Mouse (Mus musculus): ENCODE measurements around the gene Sh3rf1. TPM values are rescaled to one million over a fixed set of nuclear protein-coding genes. Genes with fewer than 3 reads are reported as not detected.

Sh3rf1 gene
- polyA plus RNA-seq, 1 experiment from 2014 or later: 20.8 TPM

GRCm38 (mm10) chr8:61317535-61318136 is 94.0 kb downstream of the Sh3rf1 start:
- no peaks in the 10 kb centered on the region for H3K9me3 ChIP-seq (replicated peaks)
- no peak overlapping the region for H3K9ac ChIP-seq (replicated peaks)
- no peaks in the 10 kb centered on the region for H3K27me3 ChIP-seq (replicated peaks)
- H3K4me3 ChIP-seq (replicated peaks): no peak overlapping the region
- H3K36me3 ChIP-seq: no peaks in the 10 kb centered on the region
- H3K4me2 ChIP-seq: no peak overlapping the region
- peak overlapping the region; percentile 60 for H3K27ac ChIP-seq (replicated peaks)
- 60% methylated on average over 6 of the region's 6 CpGs for WGBS
- peak; percentile 36; the same call in 1 of the 2 replicates for ATAC-seq (ENCODE audit: low FRiP score)
- peaks cover 28% of the 10 kb centered on the region for H3K4me1 ChIP-seq

GRCm38 (mm10) chr8:61321216-61321615 is 97.5 kb downstream of the Sh3rf1 start:
- no peaks in the 10 kb centered on the region for H3K9me3 ChIP-seq (replicated peaks)
- H3K4me3 ChIP-seq (replicated peaks): no peak overlapping the region
- WGBS: 47% methylated on average over 3 of the region's 3 CpGs
- no peak for ATAC-seq (ENCODE audit: low FRiP score)
- H3K27me3 ChIP-seq (replicated peaks): no peaks in the 10 kb centered on the region
- no peaks in the 10 kb centered on the region for H3K36me3 ChIP-seq
- H3K4me2 ChIP-seq: no peak overlapping the region
- peaks cover 46% of the 10 kb centered on the region for H3K4me1 ChIP-seq
- no peak overlapping the region for H3K27ac ChIP-seq (replicated peaks)
- H3K9ac ChIP-seq (replicated peaks): no peak overlapping the region

GRCm38 (mm10) chr8:61321780-61322179 is 98.1 kb downstream of the Sh3rf1 start:
- Histone ChIP-seq H3K36me3 (no peaks in the 10 kb centered on the region), H3K9ac (replicated peaks) (no peak overlapping the region), H3K4me1 (peaks cover 43% of the 10 kb centered on the region), H3K9me3 (replicated peaks) (no peaks in the 10 kb centered on the region), H3K27ac (replicated peaks) (no peak overlapping the region), H3K4me3 (replicated peaks) (no peak overlapping the region), H3K27me3 (replicated peaks) (no peaks in the 10 kb centered on the region), H3K4me2 (no peak overlapping the region)
- WGBS: 39% methylated on average over 5 of the region's 5 CpGs
- ATAC-seq (ENCODE audit: low FRiP score): no peak

- Histone ChIP-seq H3K27ac (replicated peaks) (no peak overlapping the region), H3K4me1 (peaks cover 38% of the 10 kb centered on the region), H3K9ac (replicated peaks) (no peak overlapping the region), H3K4me2 (no peak overlapping the region), H3K9me3 (replicated peaks) (no peaks in the 10 kb centered on the region), H3K4me3 (replicated peaks) (no peak overlapping the region), H3K27me3 (replicated peaks) (no peaks in the 10 kb centered on the region), H3K36me3 (no peaks in the 10 kb centered on the region)
- 27% methylated on average over 8 of the region's 8 CpGs for WGBS
- ATAC-seq (ENCODE audit: low FRiP score): no peak
Observed at GRCm38 (mm10) chr8:61322462-61322861, 98.8 kb downstream of the Sh3rf1 start.

- H3K4me3 ChIP-seq (replicated peaks): no peak overlapping the region
- H3K9ac ChIP-seq (replicated peaks): no peak overlapping the region
- WGBS: 31% methylated on average over 10 of the region's 10 CpGs
- H3K4me2 ChIP-seq: peak overlapping the region; percentile 19; the same call in 1 of the 2 replicates
- H3K27ac ChIP-seq (replicated peaks): peak overlapping the region; percentile 23
- no peaks in the 10 kb centered on the region for H3K9me3 ChIP-seq (replicated peaks)
- no peaks in the 10 kb centered on the region for H3K36me3 ChIP-seq
- ATAC-seq (ENCODE audit: low FRiP score): no peak
- no peaks in the 10 kb centered on the region for H3K27me3 ChIP-seq (replicated peaks)
- peaks cover 35% of the 10 kb centered on the region for H3K4me1 ChIP-seq
Observed at GRCm38 (mm10) chr8:61324363-61324914, 100.8 kb downstream of the Sh3rf1 start.

- 21% methylated on average over 16 of the region's 16 CpGs for WGBS
- H3K27ac ChIP-seq (replicated peaks): peak overlapping the region; percentile 23; the same call in 1 of the 2 replicates
Observed at GRCm38 (mm10) chr8:61325014-61325715, 101.5 kb downstream of the Sh3rf1 start.

GRCm38 (mm10) chr8:61326281-61326680 is 102.6 kb downstream of the Sh3rf1 start:
- 91% methylated on average over 8 of the region's 8 CpGs for WGBS
- H3K27ac ChIP-seq (replicated peaks): no peak overlapping the region

More at GRCm38 (mm10) chr8:61325014-61325715, 101.5 kb downstream of the Sh3rf1 start:
- Histone ChIP-seq H3K4me3 (replicated peaks) (no peak overlapping the region), H3K36me3 (no peaks in the 10 kb centered on the region), H3K9me3 (replicated peaks) (no peaks in the 10 kb centered on the region), H3K27me3 (replicated peaks) (no peaks in the 10 kb centered on the region), H3K4me1 (peaks cover 35% of the 10 kb centered on the region), H3K4me2 (peak overlapping the region; percentile 17), H3K9ac (replicated peaks) (no peak overlapping the region)
- peak; percentile 50 for ATAC-seq (ENCODE audit: low FRiP score)

GRCm38 (mm10) chr8:61327333-61327732 is 103.7 kb downstream of the Sh3rf1 start:
- whole genome bisulfite sequencing: 80% methylated on average over 5 of the region's 5 CpGs
- no peaks in the 10 kb centered on the region for H3K27me3 ChIP-seq (replicated peaks)
- H3K9ac ChIP-seq (replicated peaks): no peak overlapping the region
- H3K27ac ChIP-seq (replicated peaks): no peak overlapping the region
- H3K4me1 ChIP-seq: peaks cover 24% of the 10 kb centered on the region
- H3K9me3 ChIP-seq (replicated peaks): no peaks in the 10 kb centered on the region
- no peak overlapping the region for H3K4me3 ChIP-seq (replicated peaks)
- no peak for ATAC-seq (ENCODE audit: low FRiP score)
- H3K36me3 ChIP-seq: no peaks in the 10 kb centered on the region
- H3K4me2 ChIP-seq: no peak overlapping the region

More at GRCm38 (mm10) chr8:61326281-61326680, 102.6 kb downstream of the Sh3rf1 start:
- H3K4me1 ChIP-seq: peaks cover 33% of the 10 kb centered on the region
- ATAC-seq (ENCODE audit: low FRiP score): no peak
- no peak overlapping the region for H3K4me3 ChIP-seq (replicated peaks)
- no peak overlapping the region for H3K9ac ChIP-seq (replicated peaks)
- no peaks in the 10 kb centered on the region for H3K36me3 ChIP-seq
- no peaks in the 10 kb centered on the region for H3K27me3 ChIP-seq (replicated peaks)
- no peaks in the 10 kb centered on the region for H3K9me3 ChIP-seq (replicated peaks)
- no peak overlapping the region for H3K4me2 ChIP-seq

GRCm38 (mm10) chr8:61339629-61340028 is 116.0 kb downstream of the Sh3rf1 start:
- H3K4me2 ChIP-seq: no peak overlapping the region
- H3K27me3 ChIP-seq (replicated peaks): no peaks in the 10 kb centered on the region
- H3K9ac ChIP-seq (replicated peaks): no peak overlapping the region
- 87% methylated on average over 6 of the region's 6 CpGs for WGBS
- no peak for ATAC-seq (ENCODE audit: low FRiP score)
- H3K4me3 ChIP-seq (replicated peaks): no peak overlapping the region
- no peaks in the 10 kb centered on the region for H3K9me3 ChIP-seq (replicated peaks)
- peaks cover 16% of the 10 kb centered on the region for H3K4me1 ChIP-seq
- no peak overlapping the region for H3K27ac ChIP-seq (replicated peaks)
- no peaks in the 10 kb centered on the region for H3K36me3 ChIP-seq

- no peak overlapping the region for H3K9ac ChIP-seq (replicated peaks)
Observed at GRCm38 (mm10) chr8:61340283-61340984, 116.8 kb downstream of the Sh3rf1 start.

GRCm38 (mm10) chr8:61341587-61342441 is 118.1 kb downstream of the Sh3rf1 start:
- H3K27ac ChIP-seq (replicated peaks): no peak overlapping the region
- no peak overlapping the region for H3K4me3 ChIP-seq (replicated peaks)
- H3K4me2 ChIP-seq: no peak overlapping the region
- WGBS: 74% methylated on average over 12 of the region's 12 CpGs
- no peak for ATAC-seq (ENCODE audit: low FRiP score)
- H3K27me3 ChIP-seq (replicated peaks): no peaks in the 10 kb centered on the region
- no peak overlapping the region for H3K9ac ChIP-seq (replicated peaks)
- peaks cover 16% of the 10 kb centered on the region for H3K4me1 ChIP-seq
- no peaks in the 10 kb centered on the region for H3K36me3 ChIP-seq
- H3K9me3 ChIP-seq (replicated peaks): no peaks in the 10 kb centered on the region

More at GRCm38 (mm10) chr8:61340283-61340984, 116.8 kb downstream of the Sh3rf1 start:
- ATAC-seq (ENCODE audit: low FRiP score): peak; percentile 71
- Histone ChIP-seq H3K36me3 (no peaks in the 10 kb centered on the region), H3K9me3 (replicated peaks) (no peaks in the 10 kb centered on the region), H3K4me1 (peaks cover 16% of the 10 kb centered on the region), H3K27ac (replicated peaks) (0 out of 2 replicates have a peak overlapping the region, but pooled peaks have one; percentile 18), H3K4me2 (peak overlapping the region; percentile 38), H3K4me3 (replicated peaks) (no peak overlapping the region), H3K27me3 (replicated peaks) (no peaks in the 10 kb centered on the region)
- 41% methylated on average over 17 of the region's 17 CpGs for WGBS
